Mouse (Mus musculus) v-Abl transformed pro-B cells (cell line): Measurements from ENCODE around the gene Adamts13.

Experiments used
- in situ Hi-C, 2 experiments: fragments of 400-800 bp; cut with MboI; formaldehyde crosslinking; loops; one replicate each; pipeline ENCODE4 v1.15.1; 2025; ENCODE audit not compliant: unreplicated experiment in 2 of 2

Gene Adamts13

DNA sequence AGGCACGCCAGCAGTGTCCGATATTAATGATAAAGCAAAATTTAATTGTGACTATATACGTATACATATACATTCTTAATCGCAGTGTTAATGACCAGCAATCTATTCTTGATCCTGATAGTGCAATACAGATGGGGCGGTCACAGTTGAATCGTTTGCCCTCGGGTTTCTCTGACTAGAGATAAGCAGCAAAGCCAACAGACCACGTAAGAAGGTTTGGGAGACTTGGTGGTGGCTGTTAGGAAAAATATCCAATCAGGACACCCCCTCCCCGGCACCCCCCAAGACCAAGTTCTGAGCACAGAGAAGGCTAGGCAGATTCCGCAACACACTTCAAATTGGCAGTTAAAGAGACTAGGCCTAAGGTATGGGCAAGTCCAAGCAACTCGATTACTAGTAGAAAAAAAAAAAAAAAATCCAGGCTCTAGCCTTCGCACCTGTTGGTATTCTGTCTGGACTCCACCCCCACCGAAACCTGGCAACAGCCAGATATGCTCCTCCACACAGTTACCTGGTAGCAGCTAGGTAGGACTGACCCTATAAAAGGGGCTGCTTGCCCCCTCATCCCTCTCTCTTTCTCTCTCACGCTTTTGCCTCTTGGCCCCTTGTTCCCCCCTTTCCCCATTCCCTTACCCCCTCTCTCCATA is 8.4 kb upstream of the Adamts13 start:
- in situ Hi-C loops = no loop called here

DNA sequence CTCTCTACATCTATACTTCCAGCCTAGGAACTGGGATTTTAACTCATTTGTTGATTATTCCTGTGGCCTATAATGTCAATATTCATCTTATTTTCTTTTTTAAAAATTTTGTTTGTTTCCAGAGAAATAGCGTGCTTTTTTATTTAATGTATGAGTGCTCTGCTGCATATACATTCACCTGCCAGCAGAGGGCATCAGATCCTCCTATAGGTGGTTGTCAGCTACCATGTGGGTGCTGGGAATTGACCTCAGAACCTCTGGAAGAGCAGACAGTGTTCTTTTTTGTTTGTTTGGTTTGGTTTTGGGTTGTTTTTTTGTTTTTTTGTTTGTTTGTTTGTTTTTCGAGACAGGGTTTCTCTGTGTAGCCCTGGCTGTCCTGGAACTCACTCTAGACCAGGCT is 6.0 kb upstream of the Adamts13 start:
- in situ Hi-C loops = no loop called here

GRCm38 (mm10) chr2:26973960-26974359 is 744 bp downstream of the Adamts13 start:
- in situ Hi-C loops = loop anchor here in 1 of 2 experiments (5.0 kb wide), 1 partner anchor 33 kb away; the partner anchor contains the start of gene Cacfd1

GRCm38 (mm10) chr2:26980361-26980760 is 7.1 kb downstream of the Adamts13 start:
- in situ Hi-C loops = no loop called here

GRCm38 (mm10) chr2:26984179-26984578 is 11.0 kb downstream of the Adamts13 start:
- in situ Hi-C loops = no loop called here

GRCm38 (mm10) chr2:26984640-26985039 is 11.4 kb downstream of the Adamts13 start:
- in situ Hi-C loops = no loop called here

DNA sequence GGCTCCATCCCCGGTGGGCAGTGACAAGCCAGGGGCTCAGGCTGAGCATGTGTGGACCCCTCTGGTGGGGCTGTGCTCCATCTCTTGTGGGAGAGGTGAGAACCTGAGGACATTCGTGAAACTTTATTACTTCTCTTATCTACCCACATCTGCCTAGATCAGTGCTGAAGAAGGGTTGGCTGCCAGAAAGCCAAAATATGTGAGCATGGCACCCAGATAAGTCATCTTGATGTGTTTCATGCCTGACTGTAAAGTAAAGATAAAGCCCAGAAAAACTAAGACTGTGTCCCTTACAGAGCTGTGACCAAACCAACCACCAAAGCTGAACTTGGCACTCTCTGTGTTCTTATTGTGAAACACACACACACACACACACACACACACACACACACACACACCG is 20.7 kb downstream of the Adamts13 start:
- in situ Hi-C loops = no loop called here

DNA sequence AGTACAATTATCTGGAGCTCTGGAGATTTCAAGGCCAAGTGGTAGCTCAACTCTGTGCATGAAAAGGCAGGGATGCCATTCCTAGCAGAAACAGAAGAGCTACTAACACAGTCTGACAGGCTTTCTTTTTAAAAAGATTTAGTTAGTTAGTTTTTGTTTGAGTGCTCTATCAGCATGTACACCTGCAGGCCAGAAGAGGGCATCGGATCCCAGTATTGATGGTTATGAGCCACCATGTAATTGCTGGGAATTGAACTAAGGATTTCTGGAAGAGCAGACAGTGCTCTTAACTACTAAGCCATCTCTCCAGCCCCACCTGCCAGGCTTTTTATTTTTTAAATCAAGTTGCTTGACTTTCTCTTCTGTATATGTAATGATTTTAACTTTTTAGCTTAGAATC is 24.3 kb downstream of the Adamts13 start:
- in situ Hi-C loops = no loop called here

GRCm38 (mm10) chr2:26997993-26998392 is 24.8 kb downstream of the Adamts13 start:
- in situ Hi-C loops = no loop called here

DNA sequence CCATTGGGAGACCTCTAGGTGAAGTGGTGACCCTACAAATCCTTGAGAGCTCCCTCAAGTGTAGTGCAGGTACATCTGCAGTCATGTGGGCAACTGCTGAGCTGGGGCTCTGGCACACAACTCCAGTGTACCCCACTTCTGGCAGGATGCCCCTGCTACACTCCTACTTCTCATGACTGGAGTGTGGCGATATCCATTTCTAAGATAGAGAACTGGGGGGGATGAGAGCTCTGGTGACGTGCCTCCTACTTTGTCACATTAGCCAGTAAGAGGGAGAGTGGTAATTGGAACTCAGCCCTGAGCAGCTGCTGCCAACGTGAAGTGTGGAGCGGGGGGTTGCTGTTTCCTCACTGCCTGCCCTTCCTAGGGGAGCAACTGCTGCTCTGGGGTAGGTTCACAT is 33.0 kb downstream of the Adamts13 start:
- in situ Hi-C loops = loop anchor here (5.0 kb wide), 2 partner anchors 34 to 74 kb away; partner anchors contain the start of genes Adamts13 (in 1 of the 2), Stkld1 (in 1 of the 2) and Surf4 (in 1 of the 2)

- in situ Hi-C loops = loop anchor here (5.0 kb wide), 2 partner anchors 35 to 75 kb away; partner anchors contain the start of genes Adamts13 (in 1 of the 2), Stkld1 (in 1 of the 2) and Surf4 (in 1 of the 2)
Observed at GRCm38 (mm10) chr2:27007701-27008100, 34.5 kb downstream of the Adamts13 start.

- in situ Hi-C loops = loop anchor here (5.0 kb wide), 2 partner anchors 37 to 77 kb away; partner anchors contain the start of genes Stkld1 (in 2 of the 2), Surf4 (in 2 of the 2) and Adamts13 (in 1 of the 2)
Observed at GRCm38 (mm10) chr2:27009714-27010244, 36.6 kb downstream of the Adamts13 start, which contains the start of gene Cacfd1. TSS of gene Cacfd1 (plus strand) at chr2:27009926.

- in situ Hi-C loops = no loop called here
Observed at GRCm38 (mm10) chr2:27017802-27018201, 44.6 kb downstream of the Adamts13 start.

- in situ Hi-C loops = no loop called here
Observed at GRCm38 (mm10) chr2:27019530-27019929, 46.3 kb downstream of the Adamts13 start.

DNA sequence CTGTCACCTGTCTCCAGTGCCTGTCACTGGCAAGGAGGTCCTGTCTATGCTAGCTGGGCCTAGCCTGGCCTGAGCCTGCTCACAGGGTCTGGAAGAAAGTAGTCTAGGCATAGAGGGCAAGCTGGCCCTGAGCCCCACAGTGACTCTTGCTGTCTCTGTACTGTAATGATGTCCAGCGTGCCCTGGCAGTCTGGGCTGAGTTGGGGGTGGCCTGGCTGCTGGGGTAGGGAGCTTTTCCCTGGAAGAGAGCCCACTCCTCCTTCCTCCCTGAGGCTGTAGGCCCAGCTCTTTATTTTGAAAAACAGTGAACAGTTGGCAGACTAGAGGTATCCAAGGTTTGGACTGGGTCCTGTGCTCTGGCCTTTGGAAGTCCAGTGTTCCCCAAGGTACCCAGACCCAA is 47.9 kb downstream of the Adamts13 start:
- in situ Hi-C loops = no loop called here

DNA sequence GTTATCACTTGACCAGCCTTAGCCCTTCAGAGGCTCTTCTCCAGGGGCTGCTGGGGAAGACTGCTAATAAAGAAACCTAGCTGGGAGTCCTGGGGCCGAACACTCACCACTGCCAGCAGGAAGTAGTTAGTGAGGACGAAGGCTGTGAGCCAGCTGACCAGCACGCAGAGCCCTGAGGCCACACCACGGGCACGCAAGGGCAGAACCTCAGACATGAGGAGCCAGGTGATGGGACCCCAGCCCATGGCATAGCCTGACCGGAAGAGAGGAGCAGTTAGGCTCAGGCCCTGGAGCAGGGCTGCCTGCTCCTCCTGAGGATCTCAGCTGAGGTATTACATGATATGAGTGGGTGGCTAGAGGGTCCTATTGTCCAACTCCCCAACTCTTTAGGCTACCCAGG is 49.4 kb downstream of the Adamts13 start:
- in situ Hi-C loops = no loop called here

DNA sequence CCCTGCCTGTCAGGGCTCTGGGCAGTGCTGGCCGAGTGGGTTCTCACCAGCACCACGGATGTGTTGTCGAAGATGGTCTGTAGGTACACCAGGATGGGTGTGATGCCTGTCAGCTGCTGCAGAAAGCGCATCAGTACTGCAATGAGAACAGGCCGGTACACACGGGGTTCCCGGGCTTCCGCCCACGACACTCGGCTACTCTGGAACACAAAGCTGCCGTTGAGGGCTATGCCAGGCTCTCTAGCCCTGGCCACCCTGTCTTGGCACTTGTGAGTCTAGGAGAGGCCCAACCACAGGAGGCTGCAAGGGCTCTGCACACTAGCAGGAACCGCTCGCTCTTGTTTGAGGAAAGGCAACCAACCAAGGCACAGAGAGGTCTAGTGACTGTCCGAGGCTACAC is 50.9 kb downstream of the Adamts13 start:
- in situ Hi-C loops = no loop called here

GRCm38 (mm10) chr2:27025545-27025944 is 52.3 kb downstream of the Adamts13 start:
- in situ Hi-C loops = no loop called here

- in situ Hi-C loops = no loop called here
Observed at GRCm38 (mm10) chr2:27026332-27026731, 53.1 kb downstream of the Adamts13 start.

DNA sequence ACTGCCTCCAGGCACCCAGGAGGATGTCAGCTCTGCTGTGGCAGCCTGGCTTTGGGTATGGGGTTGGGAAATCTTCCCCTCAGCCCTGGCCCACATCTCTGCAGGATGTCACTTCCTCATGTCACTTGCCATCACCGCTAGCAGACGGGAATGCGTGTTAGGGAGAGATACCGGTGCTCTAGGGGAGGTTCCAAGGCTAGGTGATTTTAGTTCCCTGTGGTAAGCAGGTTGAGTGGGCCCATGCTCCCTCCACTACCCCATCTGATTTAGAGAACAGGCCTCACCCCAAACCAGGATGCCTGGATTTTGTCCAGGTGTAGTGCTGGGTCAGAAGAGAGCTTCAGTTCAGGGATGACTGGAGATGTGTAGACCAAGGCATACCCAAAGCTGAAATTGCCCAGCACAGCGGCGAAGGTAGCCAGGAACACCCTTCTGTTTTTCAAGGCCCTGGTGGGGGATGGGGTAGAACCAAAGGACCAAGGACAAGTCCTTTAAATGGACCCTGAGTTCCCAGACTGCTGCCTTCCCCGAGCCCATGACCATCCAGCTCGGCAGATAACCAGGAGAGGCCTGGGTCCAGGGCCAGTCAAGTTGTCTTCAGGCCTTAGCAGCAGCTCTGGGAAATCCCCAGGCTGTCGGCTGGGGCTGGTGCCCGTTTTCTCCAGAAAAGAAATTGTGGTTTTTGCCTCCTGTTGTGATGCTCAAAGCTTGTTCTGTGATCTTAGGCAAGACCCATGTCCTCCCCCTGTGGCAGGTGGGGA is 53.8 kb downstream of the Adamts13 start:
- in situ Hi-C loops = no loop called here
